Mouse (Mus musculus): ENCODE data around the gene Clp1.

Gene Clp1

DNA sequence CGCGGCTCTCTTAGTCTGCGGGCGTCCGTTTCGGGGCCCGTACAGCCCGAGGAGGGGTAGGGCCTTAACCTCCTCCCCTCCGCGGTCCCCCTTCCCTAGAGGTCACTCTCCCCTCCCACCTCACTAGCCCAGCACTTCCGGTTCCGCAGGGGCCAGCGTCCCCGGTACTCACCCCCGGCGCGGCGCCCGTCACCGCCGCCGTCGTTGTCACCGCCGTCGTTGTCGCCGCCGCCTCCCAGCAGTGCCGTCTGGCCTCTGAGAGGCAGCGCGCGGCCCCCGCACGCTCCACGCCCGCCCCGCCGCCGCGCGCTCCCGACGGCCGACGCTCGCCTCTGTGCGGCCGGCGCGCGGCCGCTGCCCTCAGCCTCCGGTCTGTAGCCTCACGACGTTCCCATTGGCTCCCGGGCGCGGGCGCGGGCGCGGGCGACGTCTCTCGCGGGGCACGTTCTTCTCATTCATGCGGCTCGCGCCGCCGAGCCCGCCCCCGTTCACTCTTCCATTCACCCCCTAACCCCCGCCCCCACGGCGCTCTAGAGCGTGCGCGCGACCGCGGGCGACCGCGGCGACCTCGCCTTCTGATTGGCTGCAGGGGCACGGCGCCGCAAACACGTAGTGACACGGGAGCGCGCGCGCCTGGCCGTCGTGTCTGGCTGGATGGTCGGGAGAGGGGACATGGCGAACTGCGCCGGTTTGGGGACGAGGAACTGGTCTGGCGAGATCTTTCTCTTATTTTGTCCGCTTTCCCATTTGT is 12.2 kb downstream of the Clp1 start, which contains the start of gene Zdhhc5:
Gene Zdhhc5, minus strand, starts transcription at position 370 of the 751 bp plus-strand sequence.
- DNase-seq (ENCODE audit: extremely low read depth, low read depth) = peak; percentile 82

DNA sequence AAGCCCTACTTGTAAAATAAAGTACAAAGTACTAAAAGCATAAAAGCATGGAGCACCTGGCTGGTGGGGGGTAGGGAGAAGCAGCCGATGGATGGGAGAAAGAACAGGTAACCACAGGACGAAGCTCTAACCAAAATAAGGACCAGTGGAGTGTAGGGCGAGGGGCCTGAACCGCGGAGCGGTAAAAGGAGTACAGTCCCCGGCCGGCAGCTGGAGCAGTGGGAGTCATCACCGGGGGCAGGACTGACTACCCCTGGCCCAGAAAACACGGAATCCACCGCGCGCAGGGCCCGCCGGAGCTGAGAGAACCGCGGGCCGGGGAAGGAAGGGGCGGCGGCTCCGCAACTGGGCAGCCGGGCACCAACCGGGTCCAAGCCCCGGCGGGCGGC is 12.7 kb downstream of the Clp1 start:
- DNase-seq (ENCODE audit: extremely low read depth, low read depth) = no peak

DNA sequence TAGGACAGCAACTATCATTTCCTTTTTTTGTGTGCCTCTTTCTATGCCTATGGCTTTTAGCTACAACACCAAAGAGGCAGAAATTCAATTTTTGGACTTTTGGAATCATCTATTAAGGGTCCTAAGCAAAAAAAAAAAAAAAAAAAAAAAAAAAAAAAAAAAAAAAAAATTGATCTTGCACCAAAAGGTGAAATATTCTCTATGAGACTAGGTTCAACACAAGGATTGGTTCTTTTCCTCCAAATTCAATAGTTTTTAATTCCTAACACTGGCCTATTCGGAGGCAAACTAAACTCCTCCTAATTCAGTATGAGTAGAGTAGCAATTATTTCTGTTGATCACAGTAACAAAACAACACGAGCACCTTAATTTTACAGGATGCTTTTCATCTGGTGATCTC is 15.3 kb downstream of the Clp1 start:
- no peak for DNase-seq (ENCODE audit: extremely low read depth, low read depth)

DNA sequence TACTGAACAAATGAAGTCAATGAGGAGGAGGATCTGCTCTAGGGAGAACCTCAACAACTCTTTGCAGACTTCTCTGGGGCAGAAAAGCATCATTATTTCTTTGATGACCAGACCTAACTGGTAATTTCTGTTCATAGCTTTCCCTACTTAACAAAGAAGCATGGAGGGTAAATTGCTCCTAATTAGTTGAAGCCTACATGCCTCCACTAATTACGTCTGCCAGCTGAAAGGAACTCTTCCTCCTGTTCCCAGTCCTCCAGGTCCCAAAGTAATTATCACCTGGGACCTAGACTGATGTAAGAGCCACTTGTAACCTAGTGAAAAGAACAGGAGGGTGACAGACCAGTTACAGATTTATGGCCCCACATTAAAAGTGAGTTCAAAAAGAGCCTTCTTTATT is 19.6 kb downstream of the Clp1 start:
- DNase-seq (ENCODE audit: extremely low read depth, low read depth) = no peak

DNA sequence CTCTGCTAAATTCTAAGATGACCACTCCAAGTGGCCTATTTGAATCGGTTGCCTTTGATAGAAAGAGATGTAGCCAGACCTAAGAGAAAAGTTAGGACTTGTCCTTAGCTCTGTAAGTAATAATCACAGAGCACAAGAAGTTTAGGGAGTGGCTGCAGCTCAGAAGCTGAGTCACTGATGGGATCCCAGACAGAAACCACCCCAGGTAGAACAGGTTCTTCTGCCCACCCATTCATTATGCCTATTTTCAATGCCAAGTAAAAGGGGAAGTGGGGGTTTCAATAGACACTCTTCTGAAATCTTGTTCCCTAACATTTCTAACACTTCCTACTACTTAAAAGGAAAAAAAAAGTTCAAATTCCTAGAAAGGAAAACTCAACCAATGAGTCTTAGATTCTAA is 21.9 kb downstream of the Clp1 start:
- DNase-seq (ENCODE audit: extremely low read depth, low read depth) = no peak

DNA sequence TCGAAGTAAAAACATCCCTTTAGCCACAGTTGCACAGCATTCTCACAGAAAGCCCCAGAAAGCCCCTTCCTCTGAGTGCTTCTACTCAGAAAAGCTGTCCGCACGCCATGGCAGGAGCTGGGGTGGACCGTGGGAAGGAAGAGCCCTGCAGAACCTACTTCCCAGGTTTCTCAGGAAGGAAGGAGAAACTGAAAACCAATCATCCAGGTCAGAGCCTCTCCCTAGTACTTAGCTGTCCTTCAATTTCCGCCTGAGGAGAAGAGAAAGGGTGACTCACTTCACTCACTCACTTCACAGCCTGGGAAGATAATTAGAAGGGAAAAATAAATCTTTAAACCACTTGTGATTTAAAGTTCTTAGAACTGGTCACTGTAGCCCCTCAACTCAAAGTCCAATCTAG is 22.8 kb downstream of the Clp1 start:
- no peak for DNase-seq (ENCODE audit: extremely low read depth, low read depth)

DNA sequence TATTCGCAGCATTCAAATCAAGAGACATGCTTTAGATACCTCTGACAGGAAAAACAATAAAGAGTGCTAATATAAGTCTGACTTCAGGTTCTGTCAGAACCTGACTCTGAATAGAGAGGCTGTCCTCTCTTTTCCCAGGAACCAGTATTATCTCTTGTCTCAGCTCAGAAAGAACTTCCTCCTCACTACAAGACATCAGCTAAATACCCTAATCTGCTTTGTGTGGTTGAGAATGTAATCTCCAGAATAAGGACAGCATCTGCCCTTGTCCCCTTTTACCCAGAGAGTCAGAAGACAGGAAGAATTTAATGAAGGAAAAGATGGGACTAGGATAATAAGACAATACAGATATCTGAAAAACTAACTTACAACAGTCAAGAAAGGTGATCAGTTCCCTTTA is 23.7 kb downstream of the Clp1 start:
- DNase-seq (ENCODE audit: extremely low read depth, low read depth) = peak; percentile 75

DNA sequence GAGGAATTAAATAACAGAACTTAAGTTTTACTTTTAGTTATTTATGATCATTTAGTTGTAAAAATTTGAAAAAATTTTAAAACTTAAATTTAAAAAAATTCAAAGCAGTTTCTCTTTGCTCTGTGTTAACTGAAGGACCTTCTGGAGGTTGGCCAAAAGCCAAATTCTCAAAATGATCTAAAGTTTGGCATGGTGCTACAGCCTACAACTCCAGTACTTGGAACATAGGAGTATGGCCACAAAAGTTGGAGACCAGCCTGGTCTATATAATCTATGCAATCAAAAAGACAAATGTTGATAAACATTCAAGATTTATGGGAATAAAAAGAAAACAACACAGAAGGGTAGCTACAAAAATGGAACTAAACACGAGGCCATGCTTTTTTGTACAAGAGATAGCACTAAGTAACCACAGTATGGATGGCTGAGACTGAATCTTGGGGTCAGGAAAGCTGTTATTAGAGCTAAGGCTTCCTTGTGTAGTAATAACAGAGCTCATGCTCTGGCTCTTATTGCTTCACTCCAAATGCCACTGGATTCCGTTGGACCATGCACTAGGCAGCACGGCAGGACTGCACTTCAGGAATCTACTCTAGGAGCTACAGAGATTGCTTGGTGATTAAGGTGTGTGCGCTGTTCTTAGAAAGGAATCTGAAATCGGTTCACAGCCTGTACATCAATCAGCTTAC is 32.0 kb downstream of the Clp1 start:
- DNase-seq (ENCODE audit: extremely low read depth, low read depth) = no peak

DNA sequence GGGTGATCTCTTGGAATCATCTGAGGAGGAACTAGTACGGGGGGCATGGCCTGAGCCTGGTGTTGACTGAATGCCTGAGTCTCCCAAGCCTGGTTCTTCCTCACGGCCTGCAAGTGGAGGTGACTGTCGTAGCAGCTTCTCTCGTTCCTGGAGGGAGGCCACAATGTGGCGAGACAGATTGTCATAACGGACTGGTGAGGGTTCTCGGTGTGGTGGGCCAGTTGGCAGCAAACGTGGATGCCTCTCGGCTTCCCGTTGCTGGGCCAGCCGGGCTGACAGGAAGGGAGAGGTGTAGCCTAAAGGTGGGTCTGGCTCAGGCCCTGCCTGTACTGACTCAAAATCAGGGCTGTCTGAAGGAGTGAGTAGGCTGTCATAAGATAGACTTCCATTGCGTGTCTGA is 37.1 kb downstream of the Clp1 start:
- DNase-seq (ENCODE audit: extremely low read depth, low read depth) = no peak

DNA sequence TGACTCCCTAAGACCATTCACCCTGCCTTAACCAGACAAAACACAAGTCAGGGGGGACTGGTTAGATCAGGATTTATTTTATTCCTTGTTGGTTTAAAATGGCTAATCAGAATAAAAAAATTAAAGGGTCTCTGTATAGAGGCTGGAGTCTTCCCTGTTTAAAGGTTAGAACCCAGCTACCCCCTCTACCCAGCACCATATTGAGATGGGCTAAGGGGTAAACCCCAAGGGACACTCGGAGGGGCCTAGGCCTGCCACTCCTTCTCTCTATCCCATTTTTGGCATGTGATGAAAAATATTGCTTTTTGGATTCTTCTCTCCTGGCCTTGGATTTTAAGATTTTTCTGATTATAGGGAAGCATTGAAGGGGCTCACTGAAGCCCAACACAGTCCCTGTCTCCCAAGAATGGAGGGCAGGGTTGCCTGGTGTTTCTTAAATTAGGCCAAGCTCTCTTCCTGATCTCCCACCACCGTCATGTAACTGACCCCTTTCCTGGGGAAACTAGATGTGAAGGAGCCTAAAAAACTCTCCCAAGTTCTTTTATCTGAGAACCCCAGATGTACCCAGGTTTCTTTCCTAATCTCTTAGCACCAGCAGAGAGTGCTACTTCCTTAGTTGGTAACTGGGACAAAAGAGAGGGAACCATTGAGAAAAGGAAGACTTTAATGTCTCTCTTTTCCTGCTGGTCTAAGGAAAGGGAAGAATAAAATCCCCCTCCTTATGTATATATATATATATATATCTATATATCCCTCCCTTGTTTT is 38.9 kb downstream of the Clp1 start:
- DNase-seq (ENCODE audit: extremely low read depth, low read depth) = no peak

DNA sequence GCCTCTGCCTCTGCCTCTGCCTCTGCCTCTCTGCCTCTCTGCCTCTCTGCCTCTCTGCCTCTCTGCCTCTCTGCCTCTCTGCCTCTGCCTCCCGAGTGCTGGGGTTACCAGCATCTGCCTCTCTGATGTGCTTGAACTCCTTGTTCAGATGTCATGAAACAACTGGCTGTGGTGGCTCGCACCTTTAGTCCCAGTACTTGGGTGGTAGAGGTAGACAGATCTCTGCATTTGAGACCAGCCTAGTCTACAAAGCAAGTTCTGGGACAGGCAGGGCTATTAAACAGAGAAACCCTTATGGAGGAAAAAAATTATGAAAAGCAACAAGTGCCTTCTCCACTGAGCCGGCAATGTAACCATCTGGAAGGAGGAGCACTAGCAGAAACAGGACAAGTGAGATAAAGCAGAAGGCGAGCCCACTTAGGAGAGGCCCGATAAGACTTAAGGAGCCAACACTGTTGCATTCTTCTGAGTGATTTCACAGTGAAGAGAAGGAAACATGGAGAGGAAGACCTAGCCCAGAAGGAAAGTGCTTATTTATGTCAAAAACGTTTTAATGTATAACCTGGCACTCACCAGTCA is 44.5 kb downstream of the Clp1 start:
- DNase-seq (ENCODE audit: extremely low read depth, low read depth) = peak; percentile 67

DNA sequence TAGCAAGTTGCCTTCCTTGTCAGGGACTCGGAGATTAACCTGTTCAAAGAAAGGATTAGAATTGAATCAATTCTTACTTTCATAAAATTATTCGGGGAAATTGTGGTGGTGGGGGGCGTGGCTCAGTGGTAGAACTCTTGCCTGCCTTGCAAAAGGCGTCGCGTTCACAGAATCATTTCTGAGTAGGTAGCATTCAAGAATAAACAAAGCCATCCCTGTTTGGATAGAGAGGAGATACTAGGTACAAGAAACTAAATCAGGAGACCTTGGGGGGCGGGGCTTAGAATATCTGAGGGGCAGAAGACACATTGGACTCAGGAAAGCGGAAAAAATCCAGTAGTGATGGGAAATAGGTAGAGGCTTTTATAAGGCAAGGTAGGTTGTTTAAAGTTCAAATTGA is 48.1 kb downstream of the Clp1 start, which contains the start of gene Tmx2:
Gene Tmx2, minus strand, starts transcription at position 125 of the 400 bp plus-strand sequence.
- no peak for DNase-seq (ENCODE audit: extremely low read depth, low read depth)

DNA sequence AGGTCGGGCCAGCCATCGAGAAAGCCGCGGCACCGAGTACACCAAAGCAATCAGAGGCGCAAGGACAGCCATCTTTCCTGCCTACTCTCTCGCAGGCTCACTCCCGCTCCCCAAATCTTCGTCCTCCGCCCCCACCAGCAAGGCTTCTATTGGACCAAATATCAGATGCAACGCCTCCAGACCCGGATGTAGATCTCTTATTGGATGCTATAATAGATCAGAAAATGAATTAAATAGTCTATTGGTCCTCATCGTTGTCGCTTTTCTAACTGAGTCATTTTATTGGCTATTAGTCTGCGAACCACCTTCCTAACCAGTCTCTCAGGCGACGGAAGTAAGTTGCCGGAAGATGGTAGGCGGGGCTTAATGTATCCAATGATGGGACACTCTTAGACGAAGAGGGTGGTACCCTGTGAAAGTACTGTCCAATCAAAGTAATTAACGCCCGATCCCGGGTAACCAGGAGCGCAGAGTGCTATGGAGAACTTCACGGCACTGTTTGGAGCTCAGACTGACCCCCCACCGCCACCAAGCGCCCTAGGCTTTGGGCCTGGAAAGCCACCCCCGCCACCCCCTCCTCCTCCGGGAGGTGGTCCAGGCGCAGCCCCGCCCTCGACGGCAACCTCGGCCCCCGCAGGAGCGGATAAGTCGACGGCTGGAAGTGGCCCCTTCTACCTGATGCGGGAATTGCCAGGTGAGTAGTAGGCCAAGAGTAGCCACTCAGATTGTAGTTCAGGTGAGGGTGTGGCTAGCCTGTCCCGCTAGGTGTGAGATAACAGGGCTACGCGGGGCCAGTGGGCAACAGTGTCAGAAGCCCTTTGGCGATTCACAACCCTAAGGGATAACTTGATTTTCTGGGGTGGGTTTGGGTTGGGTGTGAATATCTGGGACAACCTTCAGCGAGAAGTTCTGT is 48.9 kb downstream of the Clp1 start, which contains the start of the genes Gm28635 and Med19:
Gene Gm28635, minus strand, starts transcription at position 74 of the 913 bp plus-strand sequence.
Gene Med19, plus strand, starts transcription at position 435 of the 913 bp plus-strand sequence.
- DNase-seq (ENCODE audit: extremely low read depth, low read depth) = peak; percentile 100

DNA sequence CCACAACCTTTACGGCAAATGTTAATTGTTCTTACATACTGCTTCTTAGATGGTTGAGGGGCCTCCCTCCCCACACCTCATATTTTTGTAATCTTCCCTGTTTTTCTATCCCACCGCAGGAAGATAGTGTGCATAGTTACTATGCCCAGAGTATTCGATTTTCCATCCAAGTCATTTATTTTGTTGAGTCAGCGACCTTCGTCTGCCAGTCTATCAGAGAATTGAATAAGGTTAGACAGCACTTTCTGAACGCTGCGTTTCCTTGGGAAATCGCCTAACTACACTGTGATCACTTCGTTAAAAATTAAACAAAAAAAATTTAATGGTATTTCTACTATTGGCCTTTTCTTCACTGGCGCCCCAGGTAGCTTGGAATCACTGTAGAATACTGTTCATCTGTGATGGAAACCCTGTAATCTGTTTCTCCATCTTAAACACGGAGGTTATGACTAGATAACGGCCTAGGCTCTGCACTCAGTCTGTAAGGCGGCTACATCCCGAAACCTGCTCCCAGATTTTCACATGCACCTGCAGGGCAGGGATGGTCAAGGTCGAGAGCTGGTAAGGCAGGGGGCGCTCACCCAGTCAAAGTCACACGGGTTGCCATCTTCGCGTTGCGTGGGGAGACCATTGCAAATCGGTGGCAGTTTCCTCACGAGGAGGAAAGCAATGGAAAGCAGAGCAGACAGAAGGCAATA is 49.7 kb downstream of the Clp1 start:
- no peak for DNase-seq (ENCODE audit: extremely low read depth, low read depth)
